Mouse (Mus musculus): ENCODE measurements around the gene Camkmt.
A peak's percentile ranks its signal among the peaks of the same experiment; 100 is the strongest.

The Camkmt gene

GRCm38 (mm10) chr17:85091762-85092161 is 1.4 kb downstream of the Camkmt start:
- no peak for DNase-seq

- no peak for DNase-seq
Measured at GRCm38 (mm10) chr17:85096396-85096795, 6.0 kb downstream of the Camkmt start.

GRCm38 (mm10) chr17:85098677-85099323 is 8.4 kb downstream of the Camkmt start:
- no peak for DNase-seq

GRCm38 (mm10) chr17:85100232-85100631 is 9.9 kb downstream of the Camkmt start:
- no peak for DNase-seq

GRCm38 (mm10) chr17:85101751-85102150 is 11.4 kb downstream of the Camkmt start:
- DNase-seq, result no peak

GRCm38 (mm10) chr17:85103310-85103709 is 13.0 kb downstream of the Camkmt start:
- DNase-seq, result no peak

- no peak for DNase-seq
Measured at GRCm38 (mm10) chr17:85110640-85111039, 20.3 kb downstream of the Camkmt start.

- no peak for DNase-seq
Measured at GRCm38 (mm10) chr17:85113441-85113840, 23.1 kb downstream of the Camkmt start.

- DNase-seq, result peak in 1 of 2 experiments; percentile 78
Measured at GRCm38 (mm10) chr17:85116643-85117042, 26.3 kb downstream of the Camkmt start.

GRCm38 (mm10) chr17:85138393-85138792 is 48.0 kb downstream of the Camkmt start:
- no peak for DNase-seq

- DNase-seq, result no peak
Measured at GRCm38 (mm10) chr17:85141621-85142020, 51.3 kb downstream of the Camkmt start.

GRCm38 (mm10) chr17:85142495-85143111 is 52.3 kb downstream of the Camkmt start:
- DNase-seq, result no peak

- no peak for DNase-seq
Measured at GRCm38 (mm10) chr17:85144141-85144540, 53.8 kb downstream of the Camkmt start.

- DNase-seq, result no peak
Measured at GRCm38 (mm10) chr17:85148348-85148747, 58.0 kb downstream of the Camkmt start.

GRCm38 (mm10) chr17:85149211-85149738 is 58.9 kb downstream of the Camkmt start:
- DNase-seq, result no peak

- peak; percentile 23 to 53 for DNase-seq
Measured at GRCm38 (mm10) chr17:85151264-85151663, 60.9 kb downstream of the Camkmt start.

GRCm38 (mm10) chr17:85158202-85158601 is 67.8 kb downstream of the Camkmt start:
- DNase-seq, result no peak

GRCm38 (mm10) chr17:85159526-85159925 is 69.2 kb downstream of the Camkmt start:
- no peak for DNase-seq

- no peak for DNase-seq
Measured at GRCm38 (mm10) chr17:85160786-85161185, 70.4 kb downstream of the Camkmt start.

GRCm38 (mm10) chr17:85162569-85163271 is 72.4 kb downstream of the Camkmt start:
- no peak for DNase-seq

- no peak for DNase-seq
Measured at GRCm38 (mm10) chr17:85163272-85163610, 72.9 kb downstream of the Camkmt start.

GRCm38 (mm10) chr17:85168761-85169160 is 78.4 kb downstream of the Camkmt start:
- DNase-seq, result no peak

GRCm38 (mm10) chr17:85170541-85171255 is 80.3 kb downstream of the Camkmt start:
- DNase-seq, result no peak
